Mouse (Mus musculus) hindbrain, postnatal 0 days (tissue): ENCODE measurements around the gene Hcrtr1. TPM values are rescaled to one million over a fixed set of nuclear protein-coding genes. Genes with fewer than 3 reads are reported as not detected.

ENCODE experiments used
- ATAC-seq: fragments of 200-750 bp; cut with Nextera tagmentation; 2 replicates; pipeline ENCODE4 v1.8.0; 2017; ENCODE audit warnings: mild to moderate bottlenecking, moderate TSS enrichment, moderate library complexity
- DNase-seq: peaks from one replicate; pipeline ENCODE4 v3.0.0-alpha.2; 2015; ENCODE audit warnings: low spot score
- H3K27ac ChIP-seq: fragments of 300-500 bp; sonication (generic); 2 replicates; pipeline ENCODE4 v1.5.1; 2014; ENCODE audit warnings: mild to moderate bottlenecking
- H3K27me3 ChIP-seq: fragments of 300-500 bp; sonication (generic); 2 replicates; pipeline ENCODE4 v1.6.1; 2014; ENCODE audit warnings: low read length, mixed read lengths; ENCODE audit not compliant: insufficient read depth
- H3K36me3 ChIP-seq: fragments of 300-500 bp; sonication (generic); 2 replicates; pipeline ENCODE4 v1.6.1; 2014; ENCODE audit warnings: low read length, mixed read lengths; ENCODE audit not compliant: insufficient read depth
- H3K4me1 ChIP-seq: fragments of 300-500 bp; sonication (generic); 2 replicates; pipeline ENCODE4 v1.6.1; 2014; ENCODE audit warnings: antibody characterized with exemption, low read length, mixed read lengths; ENCODE audit not compliant: insufficient read depth
- H3K4me2 ChIP-seq: fragments of 300-500 bp; sonication (generic); 2 replicates; pipeline ENCODE4 v1.6.1; 2014; ENCODE audit warnings: low read depth, mild to moderate bottlenecking, low read length, moderate library complexity, mixed read lengths
- H3K4me3 ChIP-seq: fragments of 300-500 bp; sonication (generic); 2 replicates; pipeline ENCODE4 v1.5.1; 2014; ENCODE audit warnings: low read length
- H3K9ac ChIP-seq: fragments of 300-500 bp; sonication (generic); replicated peaks from 2 replicates; pipeline ENCODE4 v1.6.1; 2014; ENCODE audit warnings: mild to moderate bottlenecking, low read length, moderate library complexity, mixed read lengths
- H3K9me3 ChIP-seq: fragments of 300-500 bp; sonication (generic); 2 replicates; pipeline ENCODE4 v1.6.1; 2016; ENCODE audit warnings: low read length, mixed read lengths
- CTCF ChIP-seq: IDR thresholded peaks from 2 replicates; pipeline ENCODE4 v1.5.1; 2016; ENCODE audit warnings: antibody characterized with exemption, control low read depth, low read depth
- WGBS: fragments of 180-500 bp; shearing (Covaris S2); extraction: QIAGEN DNeasy Blood & Tissue Kit; methylation state at CpG from one replicate; pipeline ENCODE4 v1.1.7; 2014; 5-methylcytosine and 5-hydroxymethylcytosine counted together
- polyA plus RNA-seq: library from polyadenylated mRNA; unstranded; fragments of >200 nt; fragmentation: Nextera tagmentation; extraction: Ambion mirVana; gene quantifications from 2 replicates; pipeline ENCODE4 v1.2.1, GENCODE M21; 2015
- total RNA-seq: library from RNA; depleted of rRNA; stranded (reverse); fragments of >200 nt; gene quantifications from 2 replicates; pipeline ENCODE4 v1.2.3, GENCODE M21; 2014

The Hcrtr1 gene
- total and polyA plus RNA-seq, 2 experiments from 2014 or later = 12.1 to 24.2 TPM

DNA sequence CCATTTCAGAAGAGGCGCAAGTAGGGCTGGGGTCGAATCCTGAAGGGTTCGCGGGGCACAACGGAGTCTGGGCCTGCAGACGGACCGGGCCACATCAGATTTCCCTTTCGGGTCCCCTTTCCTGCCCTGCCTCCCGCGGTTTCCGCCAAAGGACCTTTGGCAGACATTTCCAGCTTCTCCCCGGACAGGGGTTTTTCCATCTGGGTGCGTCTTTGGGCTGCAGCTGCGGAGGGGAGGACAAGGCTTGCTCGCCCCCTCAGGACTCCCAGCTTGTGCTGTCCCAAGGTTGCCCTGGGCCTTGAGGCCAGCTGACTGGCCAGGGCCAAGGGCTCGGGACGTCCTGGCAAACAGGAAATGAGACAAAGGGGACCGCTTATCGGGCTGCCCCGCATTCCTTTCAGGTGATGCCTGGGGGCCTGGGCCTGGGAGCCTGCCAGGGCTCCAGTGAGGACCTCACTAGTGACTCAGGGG is 24.3 kb upstream of the Hcrtr1 start:
- WGBS = 15% methylated on average over 20 of the region's 20 CpGs
- Histone ChIP-seq H3K9ac (no peak overlapping the region), H3K4me2 (peak overlapping the region; percentile 30; the same call in 1 of the 2 replicates), H3K36me3 (no peaks in the 10 kb centered on the region), H3K27ac (no peak overlapping the region), H3K4me3 (no peak overlapping the region), H3K27me3 (peaks cover 12% of the 10 kb centered on the region; the same call in 1 of the 2 replicates), H3K4me1 (no peaks in the 10 kb centered on the region), H3K9me3 (no peaks in the 10 kb centered on the region)
- ATAC-seq = no peak
- no peak for DNase-seq
- no peak for TF ChIP-seq CTCF

DNA sequence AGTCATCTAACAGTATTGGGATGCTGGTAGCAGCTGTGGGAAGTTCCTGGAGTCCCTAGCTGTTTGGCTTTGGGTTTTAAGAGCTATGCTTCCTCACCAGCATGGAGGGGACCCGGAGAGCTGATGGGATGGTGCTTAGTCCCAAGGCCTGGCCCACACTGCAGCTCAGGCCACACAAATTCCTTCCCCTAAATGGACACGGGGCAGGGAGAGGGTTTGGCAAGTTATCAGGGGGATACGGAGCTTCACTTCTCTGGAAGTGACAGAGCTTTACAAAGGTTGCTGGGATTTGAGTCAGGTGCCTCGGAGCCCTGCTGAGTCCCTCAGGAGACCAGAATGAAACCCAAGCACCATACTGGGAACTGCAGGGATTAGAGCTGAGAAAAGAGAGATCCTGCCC is 22.2 kb upstream of the Hcrtr1 start:
- no peak for DNase-seq
- H3K4me2 ChIP-seq = no peak overlapping the region
- no peak for ATAC-seq
- H3K9ac ChIP-seq = no peak overlapping the region
- 23% methylated on average over 4 of the region's 4 CpGs for WGBS
- H3K4me1 ChIP-seq = no peaks in the 10 kb centered on the region
- H3K27me3 ChIP-seq = peaks cover 12% of the 10 kb centered on the region; the same call in 1 of the 2 replicates
- H3K9me3 ChIP-seq = no peaks in the 10 kb centered on the region
- no peaks in the 10 kb centered on the region for H3K36me3 ChIP-seq
- H3K27ac ChIP-seq = no peak overlapping the region
- TF ChIP-seq CTCF = no peak
- no peak overlapping the region for H3K4me3 ChIP-seq

DNA sequence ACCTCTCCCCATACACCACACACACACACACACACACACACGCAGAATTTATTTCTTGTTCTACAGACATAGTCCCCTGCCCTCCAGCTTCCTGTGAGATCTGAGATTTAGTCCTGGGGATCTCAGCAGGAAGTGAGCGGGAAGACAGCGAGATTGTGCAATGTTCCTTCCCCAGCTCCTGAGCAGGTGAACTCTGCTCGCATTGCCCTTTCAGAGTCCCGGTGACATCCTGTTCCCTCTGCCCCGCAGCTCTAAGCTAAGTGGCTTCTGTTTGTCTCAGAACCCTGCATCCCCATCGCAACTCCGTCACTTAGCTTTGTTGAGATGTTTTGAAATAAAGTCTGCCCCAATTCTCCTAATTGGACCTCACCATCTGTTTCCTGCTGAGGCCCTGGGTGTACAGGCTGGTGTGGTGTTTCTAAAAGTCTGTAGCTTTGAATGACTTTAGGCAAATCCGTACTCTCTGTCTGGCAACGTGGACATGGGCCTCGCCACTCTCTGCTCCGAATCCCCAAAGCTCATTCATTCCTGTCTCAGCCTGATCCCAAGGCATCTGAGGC is 17.7 kb upstream of the Hcrtr1 start:
- H3K4me2 ChIP-seq = no peak overlapping the region
- no peaks in the 10 kb centered on the region for H3K9me3 ChIP-seq
- no peak overlapping the region for H3K4me3 ChIP-seq
- 78% methylated on average over 12 of the region's 12 CpGs for WGBS
- H3K36me3 ChIP-seq = no peaks in the 10 kb centered on the region
- no peak for DNase-seq
- no peak for TF ChIP-seq CTCF
- no peak overlapping the region for H3K27ac ChIP-seq
- ATAC-seq = no peak
- H3K4me1 ChIP-seq = no peaks in the 10 kb centered on the region
- H3K27me3 ChIP-seq = no peaks in the 10 kb centered on the region
- no peak overlapping the region for H3K9ac ChIP-seq

DNA sequence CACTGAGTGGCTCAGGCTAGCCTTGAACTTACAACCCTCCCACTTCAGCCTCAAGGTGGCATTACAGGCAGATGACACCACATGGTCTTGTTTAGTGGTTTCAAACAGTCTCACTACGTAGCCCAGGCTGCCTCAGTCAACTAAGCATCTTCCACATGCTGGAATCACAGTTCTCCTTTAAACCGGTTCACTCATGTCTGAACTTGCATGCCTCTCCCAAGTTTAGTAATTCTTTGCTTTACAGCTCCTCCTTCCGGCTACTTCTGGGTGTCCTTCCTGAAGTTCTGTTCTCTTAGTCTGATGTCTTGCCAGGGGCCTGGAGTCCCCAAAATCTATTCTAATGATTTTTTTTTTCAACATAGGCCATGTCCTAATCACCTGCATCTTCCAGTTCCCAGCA is 15.1 kb upstream of the Hcrtr1 start:
- Histone ChIP-seq H3K9ac (no peak overlapping the region), H3K4me2 (no peak overlapping the region), H3K36me3 (no peaks in the 10 kb centered on the region), H3K4me3 (no peak overlapping the region), H3K27ac (no peak overlapping the region), H3K9me3 (no peaks in the 10 kb centered on the region), H3K27me3 (no peaks in the 10 kb centered on the region), H3K4me1 (no peaks in the 10 kb centered on the region)
- no peak for DNase-seq
- WGBS = 80% methylated on average over 3 of the region's 3 CpGs
- ATAC-seq = no peak
- TF ChIP-seq CTCF = no peak

DNA sequence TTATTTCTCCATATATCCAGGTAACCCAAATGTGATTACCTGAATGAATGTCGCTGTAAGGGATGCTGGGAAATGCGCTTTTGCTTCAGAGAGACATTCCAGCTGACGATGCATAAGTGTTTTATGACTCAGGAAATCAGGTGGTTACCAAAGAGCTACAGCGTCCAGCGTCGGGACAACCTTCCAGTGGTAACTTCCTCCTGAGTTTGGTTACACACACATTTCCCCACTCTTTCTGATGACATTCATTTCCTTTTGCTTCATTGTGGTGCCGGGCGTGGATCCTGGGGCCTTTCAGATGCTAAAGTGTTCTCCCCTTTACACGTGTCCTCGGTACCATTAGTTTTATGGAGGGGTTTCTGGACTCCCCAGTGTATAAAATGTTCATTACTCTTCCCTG is 9.2 kb upstream of the Hcrtr1 start:
- Histone ChIP-seq H3K4me3 (no peak overlapping the region), H3K36me3 (no peaks in the 10 kb centered on the region), H3K9ac (no peak overlapping the region), H3K27me3 (no peaks in the 10 kb centered on the region), H3K27ac (no peak overlapping the region), H3K4me1 (no peaks in the 10 kb centered on the region), H3K9me3 (0 out of 2 replicates have a peak, but pooled peaks cover 2% of the 10 kb centered on the region), H3K4me2 (no peak overlapping the region)
- no peak for DNase-seq
- 80% methylated on average over 10 of the region's 10 CpGs for WGBS
- TF ChIP-seq CTCF = no peak
- no peak for ATAC-seq

DNA sequence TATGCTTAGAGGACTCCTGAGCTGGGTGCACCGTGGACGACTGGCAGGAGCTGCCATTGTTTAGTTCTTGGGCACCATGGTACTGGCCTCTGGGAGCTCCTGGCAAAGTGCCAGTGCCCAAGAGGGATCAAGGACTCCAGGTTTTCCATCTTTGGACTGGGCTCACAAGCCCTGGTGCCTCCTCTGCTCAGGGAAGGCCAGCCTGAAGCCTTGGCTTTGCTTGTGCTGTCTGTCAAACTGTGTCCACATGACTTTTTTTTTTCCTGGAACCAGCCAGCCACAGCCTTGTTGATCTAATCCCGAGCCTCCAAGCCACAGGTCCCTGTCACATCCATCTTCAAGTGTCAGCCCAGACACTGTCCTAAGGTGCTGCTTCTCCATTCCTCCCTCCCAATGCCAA is 2.6 kb upstream of the Hcrtr1 start:
- no peak for TF ChIP-seq CTCF
- Histone ChIP-seq H3K4me2 (no peak overlapping the region), H3K27me3 (0 out of 2 replicates have a peak, but pooled peaks cover 5% of the 10 kb centered on the region), H3K9me3 (0 out of 2 replicates have a peak, but pooled peaks cover 2% of the 10 kb centered on the region), H3K9ac (no peak overlapping the region), H3K4me3 (no peak overlapping the region), H3K27ac (no peak overlapping the region), H3K4me1 (peaks cover 13% of the 10 kb centered on the region), H3K36me3 (no peaks in the 10 kb centered on the region)
- WGBS = 28% methylated on average over 3 of the region's 3 CpGs
- no peak for ATAC-seq
- peak; percentile 11 for DNase-seq

DNA sequence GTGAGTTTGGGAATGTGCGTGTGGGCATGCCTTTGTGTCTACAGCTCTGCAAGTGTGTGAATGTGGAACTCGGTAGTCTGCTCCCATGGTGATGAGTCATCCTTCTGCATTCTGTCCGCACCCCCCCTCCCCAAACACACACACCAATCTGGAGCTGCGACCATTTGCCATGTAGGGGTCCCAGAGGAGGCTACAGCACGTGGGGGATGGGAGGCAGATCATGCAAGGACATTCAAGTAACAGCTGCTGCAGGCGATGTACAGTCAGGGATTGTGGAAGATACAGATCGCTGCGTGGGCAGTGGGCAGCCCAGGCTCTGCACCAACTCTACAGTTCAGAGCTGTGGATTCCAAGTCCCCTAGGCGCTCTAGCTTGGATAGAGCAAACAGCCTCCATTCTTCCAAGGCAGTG is 1.8 kb upstream of the Hcrtr1 start:
- no peak overlapping the region for H3K4me3 ChIP-seq
- H3K36me3 ChIP-seq = no peaks in the 10 kb centered on the region
- DNase-seq = peak; percentile 66
- H3K9ac ChIP-seq = no peak overlapping the region; the same call in 1 of the 2 replicates
- TF ChIP-seq CTCF = no peak
- 44% methylated on average over 9 of the region's 9 CpGs for WGBS
- 0 out of 2 replicates have a peak overlapping the region, but pooled peaks have one; percentile 20 for H3K27ac ChIP-seq
- no peak overlapping the region for H3K4me2 ChIP-seq
- H3K4me1 ChIP-seq = peaks cover 13% of the 10 kb centered on the region
- peak; percentile 50 for ATAC-seq
- 0 out of 2 replicates have a peak, but pooled peaks cover 2% of the 10 kb centered on the region for H3K9me3 ChIP-seq
- 0 out of 2 replicates have a peak, but pooled peaks cover 5% of the 10 kb centered on the region for H3K27me3 ChIP-seq
